Mouse (Mus musculus) T-cell, adult 66 days (primary cell): Measurements from ENCODE around the gene S100a16. TPM values are rescaled to one million over a fixed set of nuclear protein-coding genes. Genes with fewer than 3 reads are reported as not detected.

ENCODE experiments used
- total RNA-seq, 2 experiments: library from RNA; stranded (reverse); gene quantifications; 3 replicates in 1 of 2; 4 replicates in 1 of 2; pipeline ENCODE4 v1.2.4; 2023

S100a16 gene
- total RNA-seq = not detected

DNA sequence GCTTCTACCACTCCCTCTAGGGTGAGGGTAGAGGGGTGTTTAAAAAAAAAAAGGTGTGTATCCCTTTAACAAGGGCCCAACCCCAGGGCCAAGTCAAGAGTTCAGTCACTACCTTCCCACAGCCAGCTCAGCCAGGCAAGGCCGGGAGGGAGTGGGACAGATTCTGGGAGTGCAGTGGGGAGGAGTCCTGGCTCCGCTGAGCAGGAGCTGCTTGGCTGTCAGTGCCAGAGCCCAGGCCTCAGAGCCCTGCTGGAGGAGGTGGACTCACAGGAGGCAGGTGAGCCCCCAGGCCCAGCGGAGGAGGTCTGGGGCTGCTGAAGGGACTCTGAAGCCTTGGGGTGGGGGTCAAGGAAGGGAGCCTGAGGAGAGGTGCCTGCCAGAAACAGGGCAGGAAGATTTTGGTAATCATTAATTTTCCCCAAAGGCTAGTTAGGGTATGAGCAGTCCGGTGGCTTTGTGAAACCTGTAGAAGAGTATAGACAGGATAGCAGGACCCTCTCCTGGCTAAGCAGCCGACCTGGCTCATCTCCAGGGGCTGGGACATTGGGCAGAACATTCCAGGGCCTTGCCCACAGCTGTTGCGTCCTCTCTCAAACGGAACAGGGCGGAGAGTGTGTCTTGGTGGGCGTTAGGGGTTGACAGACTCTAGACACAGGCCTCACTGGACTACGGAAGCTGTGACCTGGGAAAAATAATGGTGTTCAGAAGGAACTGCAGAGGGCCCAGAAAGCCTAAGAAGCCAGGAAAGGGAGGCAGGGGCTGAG is at the start of gene S100a16:
S100a16 (plus strand) TSS at position 114 of the 764 bp plus-strand sequence.

DNA sequence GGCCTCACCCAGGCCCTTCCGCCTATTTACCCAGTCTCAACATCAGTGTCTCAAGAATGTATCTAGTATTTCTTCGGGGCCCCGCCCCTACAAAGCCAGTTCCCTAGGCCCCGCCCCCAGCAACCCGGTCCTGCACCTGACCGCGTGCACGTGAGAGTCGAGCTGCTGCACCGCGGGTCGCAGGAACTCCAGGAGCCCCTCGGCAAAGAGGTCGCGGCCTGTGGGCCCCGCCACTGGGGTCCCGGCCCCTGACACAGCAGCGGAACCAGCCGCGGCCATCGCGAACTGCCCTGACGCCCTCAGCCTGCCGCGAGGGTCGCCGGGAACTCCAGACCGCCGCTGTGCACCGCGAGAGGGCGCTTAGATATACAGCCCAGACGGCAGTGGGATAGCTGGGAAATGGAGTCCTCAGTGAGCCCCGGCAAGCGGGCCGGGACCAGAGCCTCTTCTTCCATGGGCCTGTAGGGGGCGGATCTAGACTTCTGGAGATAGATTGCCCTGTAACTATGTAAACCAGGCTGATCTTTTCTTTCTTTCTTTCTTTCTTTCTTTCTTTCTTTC is 46.3 kb upstream of the S100a16 start, which contains the start of gene Snapin:
Snapin (minus strand) TSS at position 338 of the 561 bp plus-strand sequence.

DNA sequence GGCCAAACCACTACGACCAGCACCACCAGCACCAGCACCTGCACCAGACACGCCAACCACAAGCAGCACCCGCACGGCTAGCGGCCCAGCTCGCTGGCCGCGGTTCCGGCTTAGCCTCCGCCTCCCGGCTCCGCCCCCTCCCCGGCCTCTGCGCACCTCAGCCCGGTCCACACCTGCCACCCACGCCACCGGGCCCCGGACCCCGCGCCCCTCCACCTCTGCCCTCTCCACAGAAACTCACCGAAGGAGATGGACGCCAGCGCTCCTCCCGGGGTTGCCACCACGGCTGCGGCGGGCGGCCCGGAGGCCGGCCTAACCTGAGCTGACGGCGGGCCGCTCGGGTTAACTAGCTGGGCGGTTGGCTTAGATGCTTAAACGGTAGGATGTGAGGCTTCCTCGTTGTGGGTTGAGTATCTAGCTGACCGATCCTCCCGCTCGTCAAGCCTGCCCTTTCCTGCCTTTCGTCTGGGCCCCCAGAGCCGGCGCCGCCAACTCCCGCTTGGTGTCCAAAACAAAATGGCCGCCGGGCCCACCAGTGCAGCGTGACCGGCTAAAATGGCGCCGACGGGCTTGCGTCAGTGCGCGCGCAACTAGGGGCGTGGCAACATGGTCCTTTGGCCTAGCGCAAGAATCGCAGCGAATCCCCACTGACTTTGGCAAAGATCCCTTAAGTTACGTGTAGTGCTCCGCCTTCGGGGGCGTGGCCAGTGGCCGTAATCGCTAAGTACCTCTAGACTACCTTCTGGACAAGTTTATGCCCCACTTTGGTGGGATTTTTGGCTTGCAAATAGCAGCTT is 27.9 kb upstream of the S100a16 start, which contains the start of gene Chtop:
Chtop (minus strand) TSS at position 549 of the 797 bp plus-strand sequence.

DNA sequence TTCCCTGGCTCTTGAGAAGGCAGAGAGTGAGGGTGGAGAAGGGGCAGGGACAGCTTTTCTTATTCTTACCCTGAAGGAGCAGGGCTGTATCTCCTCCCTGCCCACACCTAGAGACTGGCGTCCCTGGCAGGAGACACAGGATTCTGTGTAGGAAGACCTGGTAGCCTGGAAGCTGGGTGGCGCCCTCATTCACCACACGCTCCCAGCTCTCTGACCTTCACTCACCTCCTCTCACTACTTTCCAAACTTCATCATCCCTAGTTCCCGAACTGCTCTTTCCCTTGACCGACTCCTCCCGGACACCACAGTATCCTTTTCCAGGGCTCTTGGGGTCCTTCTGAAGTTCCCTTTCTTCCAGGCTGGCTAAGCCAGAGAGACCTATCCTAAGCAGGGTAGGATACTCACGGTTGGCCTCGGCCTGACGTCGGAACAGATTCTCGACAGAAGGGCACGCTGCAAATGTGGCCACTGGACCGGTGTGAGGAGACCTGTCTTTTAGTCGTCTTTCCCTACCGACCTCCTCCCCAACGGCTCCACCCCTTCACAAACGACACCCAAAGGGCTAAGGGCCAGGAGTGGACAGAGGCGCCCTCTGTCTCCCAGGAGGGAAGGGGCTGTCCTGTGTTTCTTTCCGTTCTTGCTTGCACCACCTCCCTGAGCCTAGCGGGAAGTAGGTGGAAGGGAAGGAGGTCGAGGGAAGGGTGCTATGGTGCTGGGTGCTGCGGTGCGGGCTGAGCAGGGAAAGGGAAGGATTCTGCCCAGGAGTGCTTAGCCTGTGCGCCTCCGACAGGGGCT is 23.1 kb upstream of the S100a16 start, which contains the start of the genes S100a1 and S100a13:
S100a1 (minus strand) TSS at position 597 of the 795 bp plus-strand sequence.
S100a13 (plus strand) TSS at position 640 of the 795 bp plus-strand sequence.

DNA sequence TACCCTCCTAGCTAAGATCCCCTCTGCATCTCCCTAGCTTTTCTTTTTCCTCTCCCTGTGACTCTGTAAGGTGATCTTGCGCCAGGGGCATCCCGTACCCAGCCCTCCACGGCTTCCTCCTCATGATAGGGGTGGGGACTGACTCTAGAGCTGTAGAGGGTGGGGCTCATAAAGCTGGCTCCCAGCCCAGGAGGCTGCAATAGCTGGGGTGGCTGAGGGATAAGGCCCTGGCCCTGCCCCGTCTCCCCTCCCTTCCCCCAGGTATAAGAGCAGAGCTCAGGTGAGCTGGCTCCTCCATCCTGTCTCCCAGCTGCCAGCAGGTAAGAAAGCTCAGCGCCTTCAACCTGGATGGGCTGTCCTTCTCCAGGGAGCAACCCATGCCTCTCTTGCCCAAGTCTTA is 10.5 kb upstream of the S100a16 start, which contains the start of gene S100a14:
S100a14 (plus strand) TSS at position 277 of the 400 bp plus-strand sequence.

DNA sequence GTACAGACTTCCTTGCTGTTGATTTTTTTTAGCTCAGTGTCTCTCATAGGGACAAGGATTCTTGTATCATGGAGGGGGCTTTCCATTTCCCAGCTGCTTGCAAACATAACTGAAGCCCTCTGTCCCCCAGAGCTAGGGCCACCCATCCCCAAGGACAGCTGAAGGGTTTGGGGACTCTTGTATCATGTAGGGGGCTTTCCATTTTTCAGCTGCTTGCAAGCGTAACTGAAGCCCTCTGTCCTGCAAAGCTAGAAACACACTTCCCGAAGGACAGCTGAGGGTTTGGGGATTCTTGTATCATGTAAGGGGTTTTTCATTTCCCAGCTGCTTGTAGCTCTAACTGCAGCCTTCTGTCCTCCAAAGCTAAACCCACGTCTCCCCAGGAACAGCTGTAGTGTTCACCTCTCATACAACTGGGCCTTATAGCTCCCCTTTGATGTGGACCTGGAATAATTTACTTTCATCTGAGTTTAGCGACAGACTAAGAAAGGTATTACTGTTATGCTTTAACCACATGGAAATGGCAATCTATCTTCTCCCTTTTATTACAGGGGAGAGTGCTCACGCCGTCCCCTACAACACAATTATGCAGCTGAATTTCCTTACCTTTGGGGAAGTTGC is 23.1 kb downstream of the S100a16 start, which contains the start of gene S100a3:
S100a3 (plus strand) TSS at position 571 of the 621 bp plus-strand sequence.

DNA sequence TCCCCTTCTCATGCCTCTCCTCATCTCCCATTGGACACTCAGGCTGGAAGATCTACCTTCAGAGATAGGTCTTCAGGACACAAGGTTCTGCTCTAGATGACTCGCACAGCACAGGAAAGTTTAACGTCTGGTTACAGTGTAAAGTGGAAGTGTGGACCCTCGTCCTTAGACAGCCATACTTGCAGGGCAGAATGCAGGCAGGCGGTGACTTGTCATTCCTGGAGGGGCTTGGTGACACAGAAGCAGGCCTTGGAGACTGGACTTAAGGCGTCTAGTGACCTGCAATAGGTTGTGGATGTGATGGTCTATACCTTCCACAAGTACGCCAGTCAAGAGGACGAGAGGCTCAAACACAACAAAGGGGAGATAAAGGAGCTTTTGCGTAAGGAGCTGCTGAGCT is 52.9 kb downstream of the S100a16 start, which contains the start of gene S100a2:
S100a2 (plus strand) TSS at position 301 of the 400 bp plus-strand sequence.

Other genes with a start within 250 kb of the S100a16 start
- gene Gatad2b, start 244.1 kb upstream of the S100a16 start, total RNA-seq = 100 to 1,000 TPM; 109 to 114 TPM
- gene Slc27a3, start 147.3 kb upstream of the S100a16 start, total RNA-seq = 1 to 10 TPM; 1.8 to 2.2 TPM
- 10 to 100 TPM; 57.3 to 67.2 TPM for gene Ints3, start 103.6 kb upstream of the S100a16 start, total RNA-seq
- gene Npr1, start 71.4 kb upstream of the S100a16 start, total RNA-seq = not detected
- 10 to 100 TPM; 89.4 to 92.6 TPM for gene Ilf2, start 61.1 kb upstream of the S100a16 start, total RNA-seq
- gene Snapin, start 46.2 kb upstream of the S100a16 start, total RNA-seq = 10 to 100 TPM; 36.9 to 38.9 TPM
- gene Chtop, start 27.8 kb upstream of the S100a16 start, total RNA-seq = 100 to 1,000 TPM; 183 to 188 TPM
- gene S100a1, start 22.9 kb upstream of the S100a16 start, total RNA-seq = 1 to 10 TPM in 1 of 2 experiments, not detected in 1; 1.5 TPM
- 10 to 100 TPM; 38.2 to 40.3 TPM for gene S100a13, start 22.8 kb upstream of the S100a16 start, total RNA-seq
- 1 to 10 TPM; 1.3 to 3.4 TPM for gene S100a14, start 10.4 kb upstream of the S100a16 start, total RNA-seq
- 1 to 10 TPM in 1 of 2 experiments, not detected in 1; 1.1 TPM for gene S100a3, start 23.3 kb downstream of the S100a16 start, total RNA-seq
- not detected for gene S100a2, start 53.0 kb downstream of the S100a16 start, total RNA-seq
- not detected for gene Gm42674, start 64.7 kb downstream of the S100a16 start, total RNA-seq
- gene S100a4, start 66.5 kb downstream of the S100a16 start, total RNA-seq = 10 to 100 TPM; 34.0 to 64.5 TPM
- gene S100a5, start 71.3 kb downstream of the S100a16 start, total RNA-seq = not detected
- gene S100a6, start 75.6 kb downstream of the S100a16 start, total RNA-seq = 10 to 100 TPM; 23.8 to 39.8 TPM
- not detected for gene S100a7a, start 116.8 kb downstream of the S100a16 start, total RNA-seq
- 10 to 100 TPM in 1 of 2 experiments, 1 to 10 TPM in 1; 8.0 to 10.6 TPM for gene S100a8, start 131.7 kb downstream of the S100a16 start, total RNA-seq
- gene S100a9, start 158.5 kb downstream of the S100a16 start, total RNA-seq = 10 to 100 TPM in 1 of 2 experiments, 1 to 10 TPM in 1; 8.2 to 12.7 TPM
- gene Pglyrp4, start 189.7 kb downstream of the S100a16 start, total RNA-seq = not detected
- gene Gm5849, start 240.6 kb downstream of the S100a16 start, total RNA-seq = not detected